Mouse (Mus musculus) neural tube, embryonic 14.5 days (tissue): ENCODE data around the gene Gm28897. TPM values are rescaled to one million over a fixed set of nuclear protein-coding genes. Genes with fewer than 3 reads are reported as not detected.
"Not testable (repeated sequence)": the region's sequence is repeated elsewhere in the genome, so short reads cannot be mapped to it uniquely, and the experiment has no call there.

Experiments
- ATAC-seq: fragments of 200-750 bp; cut with Nextera tagmentation; 2 replicates; pipeline ENCODE4 v1.8.0; 2017; ENCODE audit warnings: low read depth, mild to moderate bottlenecking, moderate TSS enrichment, moderate library complexity
- H3K27ac ChIP-seq: fragments of 300-500 bp; sonication (generic); 2 replicates; pipeline ENCODE4 v1.5.1; 2014; ENCODE audit warnings: low read depth, mild to moderate bottlenecking, control low read depth, low read length, moderate library complexity, mixed read lengths
- H3K27me3 ChIP-seq: fragments of 300-500 bp; sonication (generic); 2 replicates; pipeline ENCODE4 v1.6.1; 2014; ENCODE audit warnings: low read length; ENCODE audit not compliant: control insufficient read depth, insufficient read depth
- H3K36me3 ChIP-seq: fragments of 300-500 bp; sonication (generic); 2 replicates; pipeline ENCODE4 v1.6.1; 2014; ENCODE audit warnings: low read length, mixed read lengths; ENCODE audit not compliant: control insufficient read depth, insufficient read depth
- H3K4me1 ChIP-seq: fragments of 300-500 bp; sonication (generic); 2 replicates; pipeline ENCODE4 v1.6.1; 2014; ENCODE audit warnings: low read length; ENCODE audit not compliant: control insufficient read depth, insufficient read depth
- H3K4me2 ChIP-seq: fragments of 300-500 bp; sonication (generic); 2 replicates; pipeline ENCODE4 v1.6.1; 2014; ENCODE audit warnings: mild to moderate bottlenecking, low read depth, low read length, control low read depth
- H3K4me3 ChIP-seq: fragments of 300-500 bp; sonication (generic); 2 replicates; pipeline ENCODE4 v1.5.1; 2014; ENCODE audit warnings: low read depth, low read length, control low read depth, mixed read lengths
- H3K9ac ChIP-seq: fragments of 300-500 bp; sonication (generic); replicated peaks from 2 replicates; pipeline ENCODE4 v1.6.1; 2014; ENCODE audit warnings: low read depth, mild to moderate bottlenecking, control low read depth, low read length, mixed read lengths
- H3K9me3 ChIP-seq: fragments of 300-500 bp; sonication (generic); 2 replicates; pipeline ENCODE4 v1.6.1; 2016; ENCODE audit warnings: low read length; ENCODE audit not compliant: control insufficient read depth
- WGBS: fragments of 180-500 bp; shearing (Covaris S2); extraction: QIAGEN DNeasy Blood & Tissue Kit; methylation state at CpG from one replicate; pipeline ENCODE4 v1.1.7; 2014; 5-methylcytosine and 5-hydroxymethylcytosine counted together
- polyA plus RNA-seq: library from polyadenylated mRNA; unstranded; fragments of >200 nt; fragmentation: Nextera tagmentation; extraction: Ambion mirVana; gene quantifications from 2 replicates; pipeline ENCODE4 v1.2.1, GENCODE M21; 2014

Gene Gm28897
- polyA plus RNA-seq: not detected in 2 replicates

- not testable (repeated sequence) for H3K4me2 ChIP-seq, H3K4me1 ChIP-seq, ATAC-seq, H3K9ac ChIP-seq, H3K27me3 ChIP-seq, H3K9me3 ChIP-seq, H3K27ac ChIP-seq, H3K4me3 ChIP-seq, H3K36me3 ChIP-seq
- WGBS: no CpG with 5 or more reads among the region's 6 CpGs
Measured at GRCm38 (mm10) chrY:80926695-80927094, at the start of gene Gm28897. TSS of gene Gm28897 (plus strand) at chrY:80926995.
